Mouse (Mus musculus) heart, postnatal 10 days (tissue): ENCODE results near the gene Gm8068. TPM values are rescaled to one million over a fixed set of nuclear protein-coding genes. Genes with fewer than 3 reads are reported as not detected.
"Not testable (repeated sequence)": the region's sequence is repeated elsewhere in the genome, so short reads cannot be mapped to it uniquely, and the experiment has no call there.

Source experiments
- DNase-seq, 2 experiments: peaks; one replicate each; pipeline ENCODE4 v3.0.0; 2021
- intact Hi-C: fragments of 180-260 bp; cut with DNase I; formaldehyde crosslinking; loops from one replicate; pipeline ENCODE4 v1.15.1; 2025
- total RNA-seq, 2 experiments: library from RNA; stranded (reverse); gene quantifications; 2 replicates each; pipeline ENCODE4 v1.2.3; 2021

The Gm8068 gene
- not detected for total RNA-seq

DNA sequence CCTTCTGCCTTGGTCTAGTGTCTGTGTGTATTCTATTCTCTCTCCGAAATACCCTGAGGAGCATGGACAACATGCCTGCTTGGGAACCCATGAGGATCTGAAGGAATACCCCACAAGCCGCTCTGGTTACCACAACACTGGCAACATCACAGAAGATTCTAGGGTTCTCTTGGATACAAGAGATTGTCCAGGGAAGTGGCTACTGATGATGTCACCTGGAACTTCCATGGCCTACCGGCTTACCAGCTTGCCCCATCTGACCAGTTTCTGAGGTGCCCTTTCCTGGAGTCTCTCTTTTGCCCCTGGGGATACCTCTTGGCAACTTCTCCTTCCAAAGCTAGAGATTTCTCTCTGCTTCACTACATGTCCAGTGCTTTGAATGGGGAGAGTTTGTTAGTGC lies at the start of gene Gm8068:
Gene Gm8068, minus strand, starts transcription at position 101 of the 400 bp plus-strand sequence.
- intact Hi-C loops, DNase-seq: not testable (repeated sequence)

- DNase-seq, intact Hi-C loops: not testable (repeated sequence)
Measured at GRCm38 (mm10) chr14:41750514-41750913, 48.8 kb upstream of the Gm8068 start, which contains the start of gene Gm7929. Gm7929 (minus strand) TSS chr14:41750614.

DNA sequence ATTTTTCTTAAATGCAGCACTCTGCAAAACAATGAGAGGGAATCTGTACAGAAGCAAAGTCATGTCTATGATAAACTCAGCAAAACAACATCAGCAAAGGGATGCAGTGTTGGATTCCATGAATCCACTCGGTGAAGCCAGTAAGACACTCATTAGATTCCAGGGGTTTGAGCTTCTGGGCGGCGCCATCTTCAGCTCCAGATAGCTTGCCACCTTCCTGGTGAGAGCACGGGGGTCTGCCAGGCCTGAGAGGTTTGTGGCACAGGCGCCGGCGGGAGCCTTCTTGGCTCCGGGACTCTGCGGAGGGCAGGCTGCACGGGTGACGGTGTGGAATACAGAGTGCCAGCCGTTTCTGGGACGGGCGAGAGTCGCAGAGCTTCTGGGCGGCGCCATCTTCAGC lies 21.8 kb upstream of the Gm8068 start:
- intact Hi-C loops, DNase-seq: not testable (repeated sequence)

GRCm38 (mm10) chr14:41717180-41717579 lies 15.5 kb upstream of the Gm8068 start:
- intact Hi-C loops, DNase-seq: not testable (repeated sequence)

DNA sequence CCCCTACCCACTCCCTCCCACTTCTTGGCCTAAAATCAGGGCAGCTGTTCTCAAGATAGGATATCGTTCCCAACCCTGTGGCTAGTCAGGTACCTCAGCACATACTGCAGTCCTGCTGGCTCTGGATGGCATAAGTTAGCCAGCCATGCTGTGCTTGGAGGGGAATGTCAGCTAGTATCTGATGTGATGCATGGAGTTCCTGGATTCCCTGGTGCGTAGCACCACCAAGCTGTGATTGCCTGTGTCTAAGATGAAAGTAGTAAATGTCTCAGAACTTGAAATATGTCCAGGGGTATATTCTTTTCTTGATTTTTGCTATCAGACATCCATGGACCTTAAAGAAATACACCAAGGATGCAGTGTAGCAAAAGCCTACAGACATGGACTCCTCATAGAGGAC lies 53.5 kb downstream of the Gm8068 start:
- intact Hi-C loops, DNase-seq: not testable (repeated sequence)

Other genes starting within 250 kb of the Gm8068 start
- not detected for gene Gm7954, start 248.4 kb downstream of the Gm8068 start, total RNA-seq
- gene Gm3486, start 212.4 kb downstream of the Gm8068 start, total RNA-seq = not detected
- not detected for gene Gm7970, start 146.3 kb downstream of the Gm8068 start, total RNA-seq
- gene 1700049E17Rik2, start 128.7 kb downstream of the Gm8068 start, total RNA-seq = not detected
- not detected for gene Gm3072, start 77.3 kb downstream of the Gm8068 start, total RNA-seq
- not detected for gene Gm3676, start 55.4 kb downstream of the Gm8068 start, total RNA-seq
- gene Gm7929, start 48.7 kb upstream of the Gm8068 start, total RNA-seq = not detected
- not detected for gene Gm47189, start 70.6 kb upstream of the Gm8068 start, total RNA-seq
- not detected for gene Gm7980, start 205.4 kb upstream of the Gm8068 start, total RNA-seq
- gene 1700049E17Rik1, start 223.1 kb upstream of the Gm8068 start, total RNA-seq = not detected
- not detected for gene 1700024B05Rik, start 242.1 kb upstream of the Gm8068 start, total RNA-seq